Mouse (Mus musculus) hindbrain, embryonic 11.5 days (tissue): ENCODE measurements at regions not wholly inside any gene's neighbourhood (a gene's known extent, or its start where the extent isn't known, plus 50 kb on each side); places are given as distances from the start of the nearest gene placed in this dataset.

Experiments used
- ATAC-seq: fragments of 200-750 bp; cut with Nextera tagmentation; 2 replicates; pipeline ENCODE4 v1.8.0; 2017; ENCODE audit warnings: mild to moderate bottlenecking, moderate TSS enrichment, moderate library complexity; ENCODE audit not compliant: low FRiP score
- DNase-seq: peaks from one replicate; pipeline ENCODE4 v3.0.0-alpha.2; 2015; ENCODE audit warnings: low spot score
- H3K27ac ChIP-seq: fragments of 300-500 bp; sonication (generic); 2 replicates; pipeline ENCODE4 v1.5.1; 2014; ENCODE audit warnings: mild to moderate bottlenecking, low read depth, low read length
- H3K27me3 ChIP-seq: fragments of 300-500 bp; sonication (generic); 2 replicates; pipeline ENCODE4 v1.6.1; 2014; ENCODE audit warnings: mild to moderate bottlenecking, low read length, moderate library complexity, mixed read lengths; ENCODE audit not compliant: control insufficient read depth, insufficient read depth
- H3K36me3 ChIP-seq: fragments of 300-500 bp; sonication (generic); 2 replicates; pipeline ENCODE4 v1.6.1; 2014; ENCODE audit warnings: mild to moderate bottlenecking, low read length, moderate library complexity, mixed read lengths; ENCODE audit not compliant: control insufficient read depth, insufficient read depth
- H3K4me1 ChIP-seq: fragments of 300-500 bp; sonication (generic); replicated peaks from 2 replicates; pipeline ENCODE4 v1.6.1; 2014; ENCODE audit warnings: low read length, mixed read lengths; ENCODE audit not compliant: control insufficient read depth, insufficient read depth
- H3K4me2 ChIP-seq: fragments of 300-500 bp; sonication (generic); replicated peaks from 2 replicates; pipeline ENCODE4 v1.6.1; 2014; ENCODE audit warnings: mild to moderate bottlenecking, low read depth, low read length
- H3K4me3 ChIP-seq: fragments of 300-500 bp; sonication (generic); 2 replicates; pipeline ENCODE4 v1.5.1; 2014; ENCODE audit warnings: low read depth, low read length
- H3K9ac ChIP-seq: fragments of 300-500 bp; sonication (generic); 2 replicates; pipeline ENCODE4 v1.6.1; 2014; ENCODE audit warnings: low read depth, low read length
- H3K9me3 ChIP-seq: fragments of 300-500 bp; sonication (generic); 2 replicates; pipeline ENCODE4 v1.6.1; 2016; ENCODE audit warnings: low read length; ENCODE audit not compliant: control insufficient read depth
- WGBS: fragments of 180-500 bp; shearing (Covaris S2); extraction: QIAGEN DNeasy Blood & Tissue Kit; methylation state at CpG from one replicate; pipeline ENCODE4 v1.1.7; 2014; 5-methylcytosine and 5-hydroxymethylcytosine counted together

DNA sequence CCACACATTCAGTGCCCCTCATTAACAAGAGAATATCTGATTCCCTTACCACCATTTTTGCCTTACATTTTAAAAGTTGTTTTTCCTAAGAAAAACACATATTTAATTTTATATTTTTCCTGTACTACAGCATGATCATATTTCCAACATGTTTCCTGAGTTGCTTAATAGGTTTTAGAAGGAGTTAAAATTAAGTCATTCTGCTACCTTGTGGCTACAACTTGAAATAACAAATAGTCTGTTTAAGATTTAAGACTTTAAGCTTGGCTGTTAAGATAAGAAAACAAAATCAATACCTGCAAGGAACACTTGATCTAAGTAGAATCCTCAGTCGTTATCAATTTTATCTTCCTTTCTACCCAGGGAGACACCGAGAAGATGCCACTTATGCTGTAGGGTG, 117.9 kb upstream of the Itga1 start:
- WGBS = 88% methylated on average over 2 of the region's 2 CpGs
- no peaks in the 10 kb centered on the region for H3K27me3 ChIP-seq
- no peak for DNase-seq
- H3K36me3 ChIP-seq = no peaks in the 10 kb centered on the region
- H3K4me3 ChIP-seq = no peak overlapping the region
- ATAC-seq = no peak
- H3K27ac ChIP-seq = no peak overlapping the region
- no peaks in the 10 kb centered on the region for H3K4me1 ChIP-seq
- H3K9ac ChIP-seq = no peak overlapping the region
- no peak overlapping the region for H3K4me2 ChIP-seq
- no peaks in the 10 kb centered on the region for H3K9me3 ChIP-seq

DNA sequence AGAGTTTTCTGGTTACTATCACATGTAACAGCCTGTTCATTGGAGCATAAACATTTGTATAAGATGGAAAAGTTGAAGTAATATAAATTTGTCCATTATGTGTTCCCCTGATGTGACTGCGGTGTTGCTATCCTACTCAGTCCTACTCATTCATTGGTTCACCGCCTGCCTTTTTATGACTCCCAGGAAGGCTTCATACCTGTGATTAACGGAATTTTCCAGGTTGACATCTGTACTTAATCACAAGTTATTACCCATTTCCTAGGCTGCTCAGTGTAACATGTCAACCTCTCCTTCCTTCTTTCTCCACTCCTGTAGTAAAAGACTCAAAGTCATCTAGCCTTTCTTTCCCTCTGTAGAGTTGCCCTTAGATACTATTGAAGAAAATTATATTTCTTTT, 109.5 kb upstream of the Itga1 start:
- no peak for DNase-seq
- whole genome bisulfite sequencing = 90% methylated on average over 3 of the region's 3 CpGs
- no peaks in the 10 kb centered on the region for H3K36me3 ChIP-seq

DNA sequence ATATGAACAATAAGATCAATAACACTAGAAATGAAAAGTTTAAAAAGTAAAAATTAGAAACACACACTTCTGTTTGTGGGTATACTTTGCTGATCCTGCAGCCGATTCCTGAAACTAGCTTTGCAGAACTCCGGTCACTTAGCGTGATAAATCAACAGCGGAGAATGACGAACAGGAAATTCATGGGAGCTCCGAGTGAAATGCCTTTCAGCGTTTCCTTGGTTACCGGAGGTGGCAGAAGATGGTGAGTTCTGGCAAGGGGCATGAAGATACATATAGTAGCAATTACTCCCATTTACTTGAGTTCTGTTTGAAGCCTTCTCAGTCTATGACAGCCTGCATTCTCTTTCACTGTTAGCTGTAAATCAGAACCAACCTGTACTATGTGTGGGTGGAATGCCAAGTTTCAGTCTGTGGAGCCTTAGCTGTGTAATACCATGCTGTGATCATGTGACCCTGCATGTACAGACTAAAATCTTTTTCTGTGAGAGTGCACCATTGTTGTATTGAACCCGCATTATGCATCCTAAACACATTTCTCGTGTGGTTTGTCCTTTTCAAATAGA, 109.0 kb upstream of the Itga1 start:
- no peak overlapping the region for H3K27ac ChIP-seq
- 76% methylated on average over 10 of the region's 10 CpGs for WGBS
- no peak for DNase-seq

More for the DNA sequence above, 109.5 kb upstream of the Itga1 start:
- no peak for ATAC-seq
- no peaks in the 10 kb centered on the region for H3K9me3 ChIP-seq
- no peak overlapping the region for H3K4me3 ChIP-seq
- no peak overlapping the region for H3K4me2 ChIP-seq
- H3K27me3 ChIP-seq = no peaks in the 10 kb centered on the region
- no peak overlapping the region for H3K9ac ChIP-seq
- H3K27ac ChIP-seq = no peak overlapping the region
- no peaks in the 10 kb centered on the region for H3K4me1 ChIP-seq

DNA sequence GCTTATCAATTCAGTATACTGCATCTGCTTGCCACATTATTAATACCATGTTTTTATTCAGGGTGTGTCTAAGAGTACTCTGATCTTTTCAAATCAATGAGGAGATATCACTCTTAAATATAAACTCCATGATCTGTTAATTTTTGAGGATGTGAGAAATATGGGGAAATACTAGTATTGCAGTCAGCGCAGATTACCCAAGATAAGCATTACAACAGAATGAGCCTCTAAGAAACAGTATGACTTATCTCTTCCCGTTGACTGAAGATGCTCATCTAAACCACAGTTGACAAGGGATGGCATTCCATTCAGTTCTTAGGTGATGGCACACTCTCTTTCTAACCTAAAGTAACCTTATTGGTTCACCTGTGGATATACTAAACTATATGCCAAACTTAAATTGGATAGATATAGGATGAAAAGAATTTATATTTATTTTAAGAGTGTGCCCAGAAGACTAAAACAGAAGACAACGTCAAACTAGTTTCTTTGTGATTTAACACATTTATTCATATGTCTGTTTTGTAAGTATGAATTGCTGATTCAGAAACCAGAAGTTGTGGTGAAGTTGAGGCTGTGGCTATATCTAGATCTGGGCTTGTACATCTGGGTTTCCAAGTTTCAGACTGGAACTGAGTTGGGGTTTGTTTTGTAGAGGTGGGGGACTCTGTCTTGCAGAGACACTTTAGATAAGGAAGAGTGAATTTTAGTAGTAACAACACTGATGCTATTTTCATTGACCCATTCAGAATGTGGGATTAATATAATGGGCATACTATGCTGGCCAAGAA, 107.8 kb upstream of the Itga1 start:
- DNase-seq (no peak), ATAC-seq (no peak)
- no peaks in the 10 kb centered on the region for H3K27me3 ChIP-seq
- no peaks in the 10 kb centered on the region for H3K9me3 ChIP-seq
- no peaks in the 10 kb centered on the region for H3K36me3 ChIP-seq
- H3K9ac ChIP-seq = no peak overlapping the region
- H3K27ac ChIP-seq = no peak overlapping the region
- H3K4me1 ChIP-seq = no peaks in the 10 kb centered on the region
- H3K4me2 ChIP-seq = no peak overlapping the region
- H3K4me3 ChIP-seq = no peak overlapping the region
- WGBS = 90% methylated on average over 3 of the region's 3 CpGs

More for the DNA sequence above, 109.0 kb upstream of the Itga1 start:
- Histone ChIP-seq H3K9ac (no peak overlapping the region), H3K4me1 (no peaks in the 10 kb centered on the region), H3K9me3 (no peaks in the 10 kb centered on the region), H3K4me2 (no peak overlapping the region), H3K4me3 (no peak overlapping the region), H3K36me3 (no peaks in the 10 kb centered on the region), H3K27me3 (no peaks in the 10 kb centered on the region)
- no peak for ATAC-seq

DNA sequence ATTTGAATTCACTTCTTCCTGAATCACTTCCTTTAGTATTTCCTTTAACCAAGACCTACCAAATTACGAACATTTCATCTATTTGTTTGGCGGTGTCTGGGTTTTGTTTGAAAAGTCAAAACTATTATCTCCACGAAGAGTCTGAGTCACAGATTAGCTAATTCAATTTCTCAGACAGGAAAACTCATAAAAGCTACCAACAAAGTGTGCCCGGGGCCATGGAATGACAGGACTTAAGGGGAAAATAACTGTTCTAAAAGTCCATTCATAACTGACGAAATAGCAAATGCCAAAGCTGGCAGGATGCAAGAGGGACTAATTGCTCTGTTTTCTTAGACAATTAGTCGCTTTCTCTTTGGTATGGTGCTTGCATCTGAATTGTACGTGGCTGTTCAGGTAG, 105.0 kb upstream of the Itga1 start:
- H3K27ac ChIP-seq = no peak overlapping the region

DNA sequence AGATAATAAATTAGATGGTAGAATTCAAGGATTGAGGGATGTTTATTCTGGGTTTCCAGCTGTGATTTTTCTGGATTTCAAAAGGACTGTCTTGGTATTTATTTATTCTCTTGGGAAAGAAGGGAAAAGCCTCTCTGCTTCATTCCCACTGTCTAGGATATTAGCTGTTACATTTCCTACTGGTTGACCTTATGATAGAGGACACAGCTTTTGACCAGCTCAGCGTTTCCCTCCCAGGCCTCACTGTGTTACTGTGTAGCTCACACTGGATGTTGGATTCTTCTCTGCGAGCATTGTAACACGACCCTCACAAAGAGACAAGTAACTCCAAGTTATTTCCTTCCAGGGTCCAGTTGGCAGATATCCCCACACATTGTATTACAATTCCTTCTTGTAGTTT, 97.4 kb upstream of the Itga1 start:
- no peak overlapping the region for H3K9ac ChIP-seq
- no peaks in the 10 kb centered on the region for H3K4me1 ChIP-seq
- no peak overlapping the region for H3K4me3 ChIP-seq
- no peaks in the 10 kb centered on the region for H3K27me3 ChIP-seq
- H3K36me3 ChIP-seq = no peaks in the 10 kb centered on the region
- no peaks in the 10 kb centered on the region for H3K9me3 ChIP-seq
- DNase-seq (no peak), ATAC-seq (no peak)
- H3K27ac ChIP-seq = no peak overlapping the region
- WGBS = 72% methylated on average over 3 of the region's 3 CpGs
- no peak overlapping the region for H3K4me2 ChIP-seq

More for the DNA sequence above, 105.0 kb upstream of the Itga1 start:
- no peaks in the 10 kb centered on the region for H3K4me1 ChIP-seq
- ATAC-seq (no peak), DNase-seq (no peak)
- no peak overlapping the region for H3K9ac ChIP-seq
- no peaks in the 10 kb centered on the region for H3K27me3 ChIP-seq
- no peaks in the 10 kb centered on the region for H3K9me3 ChIP-seq
- 83% methylated on average over 7 of the region's 7 CpGs for WGBS
- H3K4me2 ChIP-seq = no peak overlapping the region
- no peaks in the 10 kb centered on the region for H3K36me3 ChIP-seq
- H3K4me3 ChIP-seq = no peak overlapping the region

DNA sequence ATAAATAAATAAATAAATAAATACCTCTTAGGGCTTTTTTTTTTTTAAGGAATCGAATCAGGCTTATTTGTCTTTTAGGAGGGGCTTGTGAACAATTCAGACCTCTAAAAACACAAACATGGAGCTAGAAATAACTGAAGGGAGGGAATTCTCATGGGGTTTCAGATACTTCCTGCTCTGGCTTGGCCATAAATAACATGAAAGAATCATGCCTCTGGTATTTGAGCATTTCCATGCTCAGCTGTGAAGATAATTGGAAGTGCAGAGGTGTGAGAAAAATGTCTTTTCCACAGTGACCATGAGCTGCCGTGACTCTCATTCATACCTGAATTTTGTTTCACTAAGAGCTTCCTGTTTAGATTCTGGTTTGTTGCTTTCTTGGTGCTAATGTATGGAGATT, 86.3 kb upstream of the Itga1 start:
- ATAC-seq = no peak
- H3K9ac ChIP-seq = no peak overlapping the region

DNA sequence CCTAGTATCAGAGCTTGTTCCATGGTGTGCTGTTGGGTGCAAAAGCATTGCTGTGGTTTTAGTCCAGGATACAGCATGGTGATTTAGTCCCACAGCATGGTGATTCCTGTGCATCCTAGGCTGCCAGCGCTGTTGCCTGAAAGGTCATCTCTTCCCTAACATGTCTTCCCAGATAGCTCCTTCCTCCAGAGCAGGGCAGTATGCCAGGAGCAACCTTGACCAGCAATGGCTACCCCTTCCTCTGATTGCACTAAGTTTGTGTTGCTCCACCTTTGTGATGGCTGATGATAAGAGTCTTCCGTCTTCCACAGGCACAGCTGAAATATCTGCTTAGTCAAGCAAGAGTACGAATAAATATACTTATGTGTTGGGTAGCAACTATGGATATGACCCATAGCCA, 85.6 kb upstream of the Itga1 start:
- H3K4me2 ChIP-seq = no peak overlapping the region
- no peak overlapping the region for H3K9ac ChIP-seq
- no peak overlapping the region for H3K27ac ChIP-seq
- no peaks in the 10 kb centered on the region for H3K9me3 ChIP-seq
- no peaks in the 10 kb centered on the region for H3K36me3 ChIP-seq
- DNase-seq (no peak), ATAC-seq (no peak)
- H3K4me1 ChIP-seq = no peaks in the 10 kb centered on the region
- no peaks in the 10 kb centered on the region for H3K27me3 ChIP-seq
- 96% methylated on average over 3 of the region's 3 CpGs for WGBS
- no peak overlapping the region for H3K4me3 ChIP-seq

More for the DNA sequence above, 86.3 kb upstream of the Itga1 start:
- no peaks in the 10 kb centered on the region for H3K9me3 ChIP-seq
- peak; percentile 2 for DNase-seq
- H3K36me3 ChIP-seq = no peaks in the 10 kb centered on the region
- H3K27ac ChIP-seq = no peak overlapping the region
- 72% methylated on average over 2 of the region's 2 CpGs for WGBS
- H3K27me3 ChIP-seq = no peaks in the 10 kb centered on the region
- no peak overlapping the region for H3K4me3 ChIP-seq
- no peaks in the 10 kb centered on the region for H3K4me1 ChIP-seq
- H3K4me2 ChIP-seq = no peak overlapping the region

DNA sequence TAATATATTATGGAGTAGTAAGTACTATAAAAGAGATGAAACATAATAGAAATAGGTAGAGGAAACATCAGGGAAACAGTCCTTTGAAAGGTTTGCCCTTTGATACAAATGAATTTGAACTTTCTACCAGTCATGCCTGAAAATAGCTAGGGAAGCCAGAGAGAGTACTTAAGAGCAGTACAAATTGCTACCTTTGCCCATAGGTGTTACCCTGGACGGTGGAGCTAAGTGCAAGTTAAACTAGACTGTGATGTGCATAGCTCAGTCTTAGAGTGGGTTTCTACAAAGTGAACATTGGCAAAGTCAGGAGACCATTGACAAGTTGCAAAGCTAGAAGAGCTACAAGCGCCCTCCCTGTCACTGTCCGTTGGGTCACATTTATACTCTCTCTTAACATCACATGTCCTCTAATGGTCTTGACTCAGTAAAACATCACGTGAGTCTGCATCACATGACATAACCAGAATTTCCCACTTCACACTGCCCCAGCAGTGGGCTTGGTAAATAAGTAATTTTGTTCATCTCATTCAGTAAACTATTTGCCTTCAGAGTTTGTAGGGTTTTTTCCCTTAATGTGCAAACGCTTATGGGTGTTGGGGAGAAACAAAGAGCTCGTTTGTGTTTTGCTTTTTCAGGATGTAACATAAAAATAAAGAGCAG, 80.6 kb upstream of the Itga1 start:
- Histone ChIP-seq H3K4me1 (no peaks in the 10 kb centered on the region), H3K36me3 (no peaks in the 10 kb centered on the region), H3K4me2 (no peak overlapping the region), H3K27me3 (no peaks in the 10 kb centered on the region), H3K4me3 (no peak overlapping the region), H3K9me3 (no peaks in the 10 kb centered on the region), H3K9ac (no peak overlapping the region), H3K27ac (no peak overlapping the region)
- WGBS = 89% methylated on average over 6 of the region's 6 CpGs
- DNase-seq = no peak
- no peak for ATAC-seq
